Mouse (Mus musculus) kidney, adult 8-10 months (tissue): ENCODE results near the gene Glrx.
"Not testable (repeated sequence)": the region's sequence is repeated elsewhere in the genome, so short reads cannot be mapped to it uniquely, and the experiment has no call there.

ENCODE experiments used
- DNase-seq, 2 experiments: peaks; one replicate each; pipeline ENCODE4 v3.0.0; 2022

The Glrx gene

DNA sequence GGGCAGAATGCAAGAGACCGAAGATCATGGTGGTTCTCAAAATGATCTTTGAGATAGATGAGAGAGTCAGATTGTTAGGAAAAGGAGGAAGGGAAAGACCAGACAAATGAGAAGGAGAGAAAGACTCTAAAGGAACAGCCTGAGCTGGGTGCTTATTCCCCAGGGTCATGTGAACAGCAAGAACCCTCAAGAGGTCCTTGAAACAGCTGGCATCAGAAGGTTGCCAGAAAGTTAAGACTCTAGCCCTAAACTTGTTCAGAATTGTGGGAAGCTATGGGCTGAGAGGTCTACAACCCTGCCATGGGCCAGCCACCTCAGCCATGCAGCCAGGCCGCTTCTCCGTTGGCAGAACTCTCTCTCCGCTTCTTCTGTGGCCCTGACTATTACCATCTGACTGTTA lies 1.2 kb upstream of the Glrx start:
- no peak for DNase-seq

DNA sequence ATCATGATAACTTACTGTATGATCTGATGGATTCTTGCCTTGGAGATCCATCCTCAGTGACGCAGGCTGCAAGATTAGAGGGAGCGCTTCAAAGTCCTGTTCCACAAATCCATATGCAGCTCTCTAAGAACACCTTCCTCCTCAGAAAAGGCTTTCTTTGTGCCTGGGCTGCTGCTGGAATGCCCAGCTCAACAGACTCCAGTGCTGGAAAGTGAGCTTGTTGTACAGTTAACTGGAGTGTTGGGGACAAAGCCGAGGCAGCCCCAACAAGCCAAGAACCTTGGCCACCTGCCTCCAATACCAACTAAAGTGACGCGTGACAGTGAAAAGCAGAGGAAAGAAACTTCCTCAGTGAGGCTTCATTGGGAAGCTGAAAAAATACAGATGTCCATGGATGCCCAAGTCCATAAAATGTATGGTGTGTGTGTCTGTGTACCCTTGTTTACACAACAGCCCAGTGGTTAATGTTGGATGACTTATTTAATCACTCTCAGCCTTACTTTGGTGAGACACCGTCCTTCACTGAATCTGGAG lies 1.2 kb downstream of the Glrx start:
- no peak for DNase-seq

DNA sequence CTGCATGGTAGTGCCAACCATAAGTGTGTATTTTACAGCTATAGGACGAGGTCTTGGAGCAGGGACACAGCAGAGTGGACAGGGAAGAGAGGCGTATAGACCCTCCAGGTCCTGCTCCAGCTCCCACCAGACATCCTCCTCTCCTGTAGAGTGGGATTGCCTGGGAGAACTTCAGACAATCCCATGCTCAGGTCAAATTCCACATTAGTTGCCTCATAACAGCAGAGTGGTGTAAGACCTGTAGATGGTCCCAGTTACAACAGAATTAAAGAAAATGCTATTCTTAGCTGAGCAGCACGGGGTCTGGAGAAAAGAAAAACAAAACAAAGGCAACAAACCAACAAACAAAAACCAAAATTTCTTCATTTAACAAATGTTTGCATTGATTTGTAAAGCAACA lies 2.3 kb downstream of the Glrx start:
- DNase-seq = no peak

DNA sequence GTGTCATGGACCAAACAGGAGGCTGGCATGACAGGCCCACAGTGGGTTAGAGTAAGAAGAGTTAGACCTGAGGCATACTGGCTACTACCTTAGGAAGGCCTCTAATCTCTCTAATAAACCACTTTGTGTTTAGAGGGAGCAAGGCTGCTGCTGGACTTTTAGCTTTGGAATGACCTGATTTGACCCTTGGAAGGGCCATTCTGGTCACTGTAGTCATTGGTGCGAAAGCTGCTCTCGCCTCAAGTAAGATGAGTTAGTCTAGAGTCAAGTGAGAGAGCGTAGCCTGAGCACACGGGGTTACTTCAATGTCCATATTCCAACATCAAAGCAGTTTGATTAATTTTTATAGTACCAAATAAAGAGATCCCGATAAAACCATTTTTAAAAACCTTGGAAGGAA lies 3.7 kb downstream of the Glrx start:
- no peak for DNase-seq

DNA sequence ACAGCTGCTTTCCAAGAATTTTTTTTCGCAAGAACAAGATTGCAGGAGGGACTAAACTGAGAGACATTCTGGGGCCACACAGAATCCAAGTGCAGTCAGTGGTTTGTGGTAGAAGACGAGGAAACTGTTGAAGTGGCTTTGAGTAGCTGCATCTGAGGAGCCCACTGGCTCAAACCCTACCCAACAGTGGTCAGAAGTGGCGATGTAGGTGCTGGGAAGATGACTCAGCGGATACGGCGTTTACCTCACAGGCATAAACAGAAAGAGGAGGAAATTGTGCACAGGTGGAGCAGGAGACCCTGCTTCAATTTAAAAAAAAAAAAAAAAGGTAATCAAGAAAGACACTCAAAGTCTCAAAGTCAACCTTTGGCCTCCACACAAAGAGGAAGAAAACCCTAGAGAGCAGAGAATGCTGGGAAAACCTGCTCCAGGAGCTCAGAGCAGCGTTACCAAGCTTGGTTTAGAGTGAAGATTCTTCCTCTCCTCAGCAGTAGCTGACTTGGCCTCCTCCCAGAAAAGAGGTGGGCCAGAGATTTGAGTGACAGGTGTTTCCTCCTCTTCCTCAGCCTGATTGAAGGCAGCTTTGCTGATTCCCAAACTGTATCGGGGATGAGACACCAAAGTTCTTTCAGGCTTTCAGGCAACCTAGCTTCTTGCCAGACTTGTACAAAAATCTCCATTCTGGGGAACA lies 4.5 kb downstream of the Glrx start:
- DNase-seq = peak in 1 of 2 experiments; percentile 24

DNA sequence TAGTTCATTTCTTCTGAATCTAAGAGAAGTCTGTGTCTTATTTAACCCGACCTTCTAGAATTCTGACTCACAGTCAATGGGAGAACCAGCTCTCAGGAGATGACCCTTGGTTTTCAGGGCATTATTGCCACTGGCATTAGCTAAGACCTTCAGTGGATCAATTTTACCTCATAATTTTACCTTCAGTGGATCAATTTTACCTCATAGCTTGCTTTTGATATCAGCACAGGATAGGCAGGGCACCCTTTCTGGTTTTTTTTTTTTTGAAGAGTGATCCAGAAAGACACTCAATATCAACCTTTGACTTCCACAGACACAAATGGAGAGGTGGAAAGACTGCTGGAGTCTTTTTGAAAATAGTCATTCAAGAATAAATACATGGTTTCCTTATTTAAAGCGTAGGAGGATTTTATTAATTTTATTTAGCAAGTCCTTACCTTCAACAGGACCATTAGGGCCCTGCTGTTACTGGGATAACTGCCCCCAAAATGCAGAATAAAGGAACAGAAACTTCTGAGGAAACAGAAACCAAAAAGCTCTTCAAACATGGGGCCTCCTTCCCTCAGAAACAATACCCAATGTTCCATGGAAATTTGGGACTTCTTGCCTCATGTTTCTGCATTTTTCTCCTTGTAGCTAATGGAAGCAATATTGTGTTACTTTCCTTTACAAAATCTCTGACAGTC lies 5.3 kb downstream of the Glrx start:
- DNase-seq = no peak

DNA sequence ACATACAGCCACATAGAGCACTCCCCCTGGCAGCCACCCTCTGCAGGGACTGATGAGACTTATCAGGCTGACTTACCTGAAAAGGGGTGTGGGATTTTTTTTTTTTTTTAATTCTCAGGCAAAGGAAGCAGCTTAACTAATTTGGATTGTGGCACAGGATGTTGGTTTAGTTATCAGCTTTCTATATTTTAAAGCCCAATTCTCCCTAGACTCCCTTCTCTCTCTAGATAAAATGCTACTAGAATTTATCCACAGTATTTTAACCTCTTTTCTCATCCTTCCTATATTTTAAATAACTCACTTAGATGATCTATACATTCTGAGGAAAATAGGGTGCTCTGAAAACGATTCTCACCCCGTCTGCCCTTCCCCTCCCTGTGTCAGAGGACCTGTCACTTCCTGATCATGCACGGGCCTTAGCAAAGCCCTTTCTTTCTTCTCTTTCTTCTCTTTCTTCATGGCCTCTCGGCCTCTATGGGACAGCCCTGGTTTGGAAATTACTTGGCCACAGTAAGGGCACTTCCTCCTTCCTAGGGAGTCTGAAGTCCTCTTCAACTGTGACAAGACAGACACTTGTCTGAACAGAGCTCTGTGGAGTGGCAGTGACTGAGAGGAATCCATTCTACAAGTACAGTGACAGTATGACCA lies 6.0 kb downstream of the Glrx start:
- no peak for DNase-seq

DNA sequence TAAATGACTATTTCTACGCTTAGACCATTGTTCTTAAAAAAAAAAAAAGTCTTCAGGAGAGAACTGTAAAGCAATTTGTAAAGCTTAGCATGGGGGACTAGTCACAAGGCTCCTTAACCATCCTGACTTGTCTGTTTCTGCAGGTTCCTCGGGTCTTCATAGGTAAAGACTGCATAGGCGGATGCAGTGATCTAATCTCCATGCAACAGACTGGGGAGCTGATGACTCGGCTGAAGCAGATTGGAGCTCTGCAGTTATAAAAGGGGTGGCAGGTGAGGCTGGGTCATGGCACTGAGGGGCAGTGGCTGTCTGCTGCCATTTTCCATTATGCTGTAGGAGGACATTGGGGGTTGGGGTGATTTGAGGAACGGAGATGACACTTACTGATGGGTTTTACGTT lies 7.4 kb downstream of the Glrx start:
- DNase-seq = no peak

DNA sequence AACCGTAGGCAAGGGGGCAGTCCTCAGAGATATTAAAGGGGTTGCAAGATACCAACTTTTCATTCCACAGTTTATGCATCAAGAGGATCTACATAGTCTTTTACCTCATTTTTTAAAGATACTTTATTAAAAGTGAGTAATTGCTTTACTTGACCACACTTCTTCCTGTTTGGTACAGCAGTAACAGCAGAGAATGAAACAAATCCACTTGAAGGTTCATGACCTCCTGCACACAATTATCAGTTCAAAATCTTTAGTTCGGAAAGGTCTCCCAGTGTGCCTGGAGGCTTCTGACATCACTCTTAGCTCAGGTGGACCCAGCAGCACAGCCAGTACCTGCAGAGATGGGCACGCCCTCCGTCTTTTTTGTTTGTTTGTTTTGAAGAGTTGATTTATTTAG lies 12.4 kb downstream of the Glrx start:
- no peak for DNase-seq

DNA sequence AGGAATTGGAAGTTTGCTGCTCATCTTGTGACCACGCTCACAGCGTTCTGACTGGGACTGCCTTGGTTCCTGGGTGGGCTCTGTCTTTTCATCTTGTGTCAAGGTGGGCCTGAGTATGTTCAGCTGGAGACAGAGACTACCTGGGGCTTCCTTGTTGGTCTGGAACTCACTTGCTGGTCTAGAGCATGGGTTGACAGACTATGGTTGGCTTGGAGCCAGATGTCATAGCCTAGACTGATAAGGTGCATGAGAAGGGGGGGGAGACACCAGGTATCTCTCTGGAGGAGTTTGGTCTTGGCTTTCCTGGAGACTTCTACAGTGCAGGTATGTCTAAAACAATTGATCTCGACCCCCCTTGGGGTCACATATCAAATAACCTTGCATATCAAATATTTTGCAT lies 13.4 kb downstream of the Glrx start:
- no peak for DNase-seq

DNA sequence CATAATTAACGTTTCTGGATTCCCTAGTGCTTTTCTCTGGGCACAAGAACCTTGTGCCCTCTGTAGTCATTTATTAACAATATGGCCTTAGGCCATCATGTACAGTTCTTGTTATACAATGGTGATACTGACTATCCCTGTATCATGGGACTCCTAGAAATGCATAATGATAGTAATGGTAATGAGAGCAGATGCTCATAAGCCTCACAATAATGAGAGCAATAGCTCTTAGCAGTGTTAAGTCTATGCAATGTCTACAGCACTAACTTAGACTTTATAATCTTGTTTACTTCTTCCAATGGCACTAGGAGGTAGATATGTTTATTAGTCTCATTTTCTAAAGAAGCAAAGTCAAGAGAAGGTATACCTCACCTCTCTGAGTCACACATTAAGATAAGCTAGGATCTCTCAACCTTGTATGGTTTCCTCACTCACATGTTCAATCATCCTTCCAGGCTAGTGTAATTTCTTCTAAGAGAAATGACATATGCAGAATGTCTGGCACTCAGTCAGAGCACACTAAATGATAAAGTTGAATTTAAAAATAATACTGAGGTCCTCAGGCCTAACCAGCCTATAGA lies 19.7 kb downstream of the Glrx start:
- DNase-seq = no peak

DNA sequence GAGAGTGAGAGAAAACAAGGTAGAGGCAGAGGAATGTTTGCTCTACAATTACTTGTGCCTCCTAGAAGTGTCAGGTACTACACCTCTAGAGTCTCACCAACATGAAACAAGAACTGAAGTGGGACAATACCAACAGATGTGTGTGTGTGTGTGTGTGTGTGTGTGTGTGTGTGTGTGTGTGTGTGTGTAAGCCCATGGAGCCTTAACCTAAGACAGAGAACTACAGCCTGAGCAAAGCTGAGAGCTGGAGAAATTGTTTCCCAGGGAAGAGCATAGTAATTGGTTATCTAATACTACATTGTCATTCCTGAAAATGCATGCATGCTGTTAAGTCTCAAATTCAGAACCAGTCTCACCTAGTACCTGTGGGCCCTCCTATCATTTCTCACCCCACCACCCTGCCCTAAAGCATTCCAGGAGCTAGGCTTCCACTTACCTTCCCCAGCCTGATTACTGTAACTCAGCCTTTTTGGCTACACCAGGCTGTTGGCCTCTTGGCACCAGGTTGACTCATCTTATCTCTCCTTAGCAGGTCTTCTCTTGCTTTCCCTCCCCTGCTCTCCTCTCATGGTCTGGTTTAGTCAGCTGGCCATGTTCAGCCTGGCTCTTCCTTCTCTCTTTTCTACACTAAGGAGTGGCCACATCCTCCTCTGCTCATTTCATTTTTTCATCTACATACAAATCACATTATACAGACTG lies 26.0 kb downstream of the Glrx start:
- DNase-seq = no peak

DNA sequence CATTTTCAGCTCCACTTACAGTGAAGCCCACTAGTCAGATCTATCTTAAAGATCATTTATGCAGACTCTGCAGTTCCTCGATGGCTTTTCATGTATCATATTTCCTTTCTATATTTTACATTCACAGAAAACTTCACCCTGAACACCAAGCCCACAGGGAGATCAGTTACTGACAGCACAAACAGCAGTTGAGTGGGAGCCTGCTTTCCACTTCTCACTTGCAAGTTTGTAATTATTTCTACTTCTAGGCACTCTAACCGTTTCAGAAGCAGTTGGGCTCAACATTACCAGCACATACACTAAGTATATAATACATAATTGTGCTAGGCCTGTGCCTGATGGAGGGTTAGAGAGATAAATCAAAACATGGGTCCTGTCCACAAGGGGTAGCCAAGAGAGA lies 28.2 kb downstream of the Glrx start:
- DNase-seq = no peak

DNA sequence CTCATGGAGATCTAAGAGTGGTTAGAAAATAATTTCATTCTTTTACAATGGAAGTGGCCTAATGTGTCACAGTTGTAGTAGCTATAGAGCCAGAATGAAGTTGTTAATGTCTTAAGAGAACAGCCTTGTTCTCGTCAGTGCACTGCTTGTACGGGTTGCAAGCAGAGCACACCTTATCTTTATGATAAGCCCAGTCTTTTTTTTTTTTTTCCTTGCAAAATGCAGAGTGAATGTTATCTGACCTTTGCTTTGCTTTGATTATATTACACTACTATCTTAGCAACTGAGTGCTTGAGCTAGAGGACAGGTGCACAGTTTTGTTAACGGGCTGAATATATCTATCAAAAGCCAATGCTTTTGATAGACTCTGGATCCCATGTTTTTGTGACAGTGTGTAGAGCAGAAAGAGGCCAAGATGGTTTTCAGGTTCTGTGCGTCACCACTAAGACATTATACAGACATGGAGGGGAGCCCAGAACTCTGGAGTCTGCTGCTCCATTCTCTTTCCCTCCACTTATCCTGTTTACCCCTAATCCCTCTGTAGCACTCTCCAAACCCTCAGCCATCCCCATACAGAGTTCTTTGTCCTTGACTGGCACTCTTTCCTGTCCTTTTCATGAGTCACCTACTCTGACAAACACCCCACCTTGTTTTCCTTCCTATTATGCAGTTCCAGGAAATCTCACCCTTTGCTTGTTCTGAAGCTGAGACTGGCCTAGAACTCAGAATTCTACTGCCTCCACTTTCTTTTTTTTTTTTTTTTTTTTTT lies 35.1 kb downstream of the Glrx start:
- DNase-seq = no peak

DNA sequence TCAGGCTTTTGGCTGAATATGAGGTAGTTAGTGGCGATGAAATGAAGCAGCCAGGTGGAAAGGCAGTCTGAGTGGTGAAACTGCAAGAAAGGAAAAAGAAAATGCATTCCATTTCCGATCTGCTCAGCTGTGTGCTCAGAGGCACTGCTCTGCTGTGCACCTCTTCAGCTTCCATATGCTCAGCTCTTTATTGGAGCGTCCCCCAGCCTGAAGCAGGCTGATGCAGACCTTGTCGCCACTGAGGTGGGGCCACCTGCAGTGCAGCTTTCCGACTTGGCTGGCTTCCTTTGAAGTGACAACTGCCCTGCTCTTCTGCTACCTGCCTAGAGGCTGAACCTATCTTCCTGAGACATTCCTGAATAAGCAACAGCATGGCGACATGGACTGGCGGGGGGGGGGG lies 36.5 kb downstream of the Glrx start:
- not testable (repeated sequence) for DNase-seq

DNA sequence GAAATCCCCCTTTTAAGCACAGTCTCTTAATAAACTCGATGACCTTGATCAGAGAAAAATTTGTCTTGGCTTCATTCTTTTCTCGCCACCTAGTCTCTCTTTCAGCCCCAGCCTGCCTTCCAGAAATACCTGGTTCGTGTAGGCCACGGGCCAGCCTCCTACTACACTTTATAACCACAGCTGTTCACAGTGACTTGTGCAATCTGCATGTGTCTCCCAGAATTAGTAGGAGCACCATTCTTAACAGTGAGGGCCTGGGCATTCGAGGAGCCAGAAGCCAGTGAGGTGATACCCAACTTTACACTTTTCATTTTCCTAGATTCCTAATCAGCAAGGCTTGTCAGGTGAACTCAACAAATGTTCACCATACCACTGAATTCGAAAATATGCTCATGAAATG lies 36.9 kb downstream of the Glrx start:
- no peak for DNase-seq

DNA sequence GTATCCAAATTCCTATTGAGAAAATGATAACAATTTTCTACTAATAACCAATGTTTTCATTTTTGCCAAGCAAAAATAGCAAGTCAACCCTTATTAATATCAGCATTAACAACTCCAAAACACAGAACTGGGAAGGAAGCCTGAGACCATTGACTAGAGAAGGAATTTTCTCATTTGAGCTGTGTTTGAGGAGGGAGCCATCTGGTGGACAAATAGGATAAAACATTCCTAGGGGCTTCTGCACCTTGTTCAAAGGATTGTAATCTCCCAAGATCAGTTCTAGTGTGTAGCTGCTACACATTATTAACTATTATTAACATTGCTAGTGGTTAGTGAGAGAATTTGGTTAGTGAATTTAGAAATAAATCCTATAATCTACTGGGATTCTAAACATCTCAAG lies 38.2 kb downstream of the Glrx start:
- peak; percentile 43 to 55 for DNase-seq

DNA sequence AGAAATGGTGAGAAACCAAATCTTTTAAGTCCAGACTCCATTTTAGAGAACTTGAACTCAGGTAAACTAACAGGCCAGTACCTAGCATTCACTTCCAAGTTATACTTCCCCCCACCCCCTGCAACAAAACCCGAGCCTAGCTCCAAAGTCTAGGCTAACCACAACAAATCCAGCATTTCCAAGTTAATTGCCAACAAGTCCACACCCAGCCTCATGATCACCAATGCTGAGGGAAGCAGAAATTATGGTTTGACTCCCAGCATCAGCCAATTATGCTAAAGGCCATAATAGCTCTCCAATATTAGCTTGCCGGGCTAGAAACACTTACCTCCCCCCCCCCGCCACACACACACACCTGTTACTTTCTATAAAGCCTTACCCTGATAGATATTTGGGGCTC lies 40.1 kb downstream of the Glrx start:
- DNase-seq = peak; percentile 12 to 19

DNA sequence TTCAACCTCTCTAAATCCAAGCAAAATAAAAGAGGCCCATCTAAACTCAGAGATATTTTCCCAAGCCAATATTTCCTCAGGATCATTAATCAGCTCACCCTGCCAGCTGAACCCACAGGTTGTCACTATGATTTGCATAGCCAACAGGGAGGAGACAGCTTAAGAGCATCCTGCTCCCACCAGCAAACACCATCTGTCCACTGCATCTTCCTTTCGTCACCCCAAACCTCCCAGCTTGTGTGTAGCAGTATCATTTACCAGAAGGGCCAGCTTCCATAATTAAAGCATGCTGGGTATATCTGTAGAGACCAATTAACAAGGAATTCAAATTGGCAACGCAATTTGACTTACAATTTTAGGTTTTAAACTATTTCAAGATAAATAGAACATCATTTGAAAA lies 40.8 kb downstream of the Glrx start:
- DNase-seq = no peak

DNA sequence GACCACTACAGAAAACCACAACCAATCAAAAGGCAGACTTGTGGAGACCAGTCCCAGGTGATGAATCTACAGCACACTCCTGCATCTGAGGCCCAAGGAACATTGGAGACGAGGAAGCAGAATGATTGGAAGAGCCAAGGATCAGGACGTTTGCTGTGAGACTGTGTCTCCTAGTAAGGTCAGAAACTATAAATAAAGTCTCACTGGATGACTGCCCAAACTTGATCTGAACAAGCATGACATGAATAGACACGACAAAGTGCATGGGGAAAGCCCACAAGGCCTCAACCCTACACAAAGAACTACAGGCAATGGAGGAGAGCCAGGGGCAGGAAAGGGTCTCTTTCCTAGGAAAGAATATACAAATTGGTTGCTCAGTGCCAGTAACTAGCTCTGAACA lies 44.1 kb downstream of the Glrx start:
- no peak for DNase-seq

DNA sequence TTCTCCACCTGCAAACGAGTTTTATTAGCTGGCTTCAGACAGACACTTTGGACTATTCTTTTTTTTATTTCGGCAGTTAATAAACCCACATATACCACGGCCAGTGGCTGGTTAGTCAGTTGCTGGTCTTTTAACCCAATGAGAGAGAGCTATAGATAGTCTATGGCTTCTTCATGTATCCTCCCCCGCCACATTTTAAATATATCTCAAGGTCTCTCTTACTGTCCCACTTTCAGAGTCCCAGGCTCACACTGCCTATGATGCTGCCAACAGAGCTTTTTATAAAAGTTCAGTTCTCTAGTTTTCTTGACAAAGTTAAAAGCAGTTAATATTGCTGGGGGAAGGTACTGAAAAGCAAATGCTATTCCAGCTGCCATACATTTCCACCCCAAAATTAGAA lies 52.2 kb downstream of the Glrx start:
- DNase-seq = no peak

DNA sequence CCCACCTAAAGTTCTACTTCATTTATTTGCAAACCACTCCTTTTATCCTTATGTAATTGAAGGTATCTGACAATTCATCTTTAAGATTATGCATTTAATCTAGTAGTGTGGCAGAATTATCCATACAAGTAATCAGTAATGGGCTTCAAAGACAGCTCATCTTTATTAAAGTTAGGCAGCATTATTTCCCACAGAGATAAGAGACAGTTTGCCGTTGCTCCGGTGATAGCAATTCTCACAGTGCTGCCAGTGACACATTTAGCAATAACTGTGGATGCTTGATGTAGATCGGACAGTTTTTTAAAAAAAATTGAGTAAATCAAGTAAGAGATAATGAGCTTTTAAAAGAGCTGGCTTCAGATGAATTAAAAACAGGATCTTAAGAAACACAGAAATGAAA lies 52.6 kb downstream of the Glrx start:
- DNase-seq = no peak
